Mouse (Mus musculus) CH12.LX (cell line): ENCODE results near the gene Trio.

Experiments used
- CTCF ChIP-seq, 2 experiments: IDR thresholded peaks in 1 of 2; conservative IDR thresholded peaks in 1 of 2; 2 replicates each; pipeline ENCODE4 v1.5.1; 2011 to 2012; ENCODE audit warnings: low read depth in 2 of 2, low read length in 2 of 2, improper control_type of control experiment in 1 of 2, inconsistent platforms in 1 of 2, mild to moderate bottlenecking in 1 of 2, moderate library complexity in 1 of 2
- ELF1 ChIP-seq: IDR thresholded peaks from 2 replicates; pipeline ENCODE4 v1.6.1; 2014; ENCODE audit warnings: low read depth, mild to moderate bottlenecking, inconsistent platforms, low read length, improper control_type of control experiment
- EP300 ChIP-seq: IDR thresholded peaks from 2 replicates; pipeline ENCODE4 v1.6.1; 2011; ENCODE audit warnings: low read length, improper control_type of control experiment
- HCFC1 ChIP-seq: IDR thresholded peaks from 2 replicates; pipeline ENCODE4 v1.6.1; 2012; ENCODE audit warnings: low read depth, mild to moderate bottlenecking, inconsistent platforms, low read length, improper control_type of control experiment
- MAX ChIP-seq: IDR thresholded peaks from 2 replicates; pipeline ENCODE4 v1.6.1; 2011; ENCODE audit warnings: low read length, improper control_type of control experiment
- NELFE ChIP-seq: IDR thresholded peaks from 2 replicates; pipeline ENCODE4 v1.6.1; 2011; ENCODE audit warnings: low read depth, low read length, improper control_type of control experiment
- NRF1 ChIP-seq: IDR thresholded peaks from 2 replicates; pipeline ENCODE4 v1.6.1; 2014; ENCODE audit warnings: low read depth, mild to moderate bottlenecking, inconsistent platforms, low read length, improper control_type of control experiment, moderate library complexity

- TF ChIP-seq EP300 (no peak), CTCF (conservative IDR thresholded peaks at IDR 0.05 in 1 of 2, IDR thresholded peaks at IDR 0.05 in 1 of 2; ENCODE audit: low read depth in 2 of 2, low read length in 2 of 2) (no peak), MAX (peak; percentile 95), NRF1 (peak; percentile 61), HCFC1 (no peak), NELFE (no peak), ELF1 (no peak)
Observed at GRCm38 (mm10) chr15:27926941-27927340, 98.7 kb downstream of the Trio start.
